Mouse (Mus musculus) hindbrain, embryonic 15.5 days (tissue): ENCODE data around the gene Olfr305. TPM values are rescaled to one million over a fixed set of nuclear protein-coding genes. Genes with fewer than 3 reads are reported as not detected.

ENCODE experiments used
- polyA plus RNA-seq: library from polyadenylated mRNA; unstranded; fragments of >200 nt; fragmentation: Nextera tagmentation; extraction: Ambion mirVana; gene quantifications from 2 replicates; pipeline ENCODE4 v1.2.1, GENCODE M21; 2015

Olfr305 gene
- polyA plus RNA-seq, 1 experiment from 2014 or later, result not detected

Other genes with a start within 250 kb of the Olfr305 start
- gene Vmn2r75, start 195.2 kb downstream of the Olfr305 start, polyA plus RNA-seq, result not detected in 2 replicates
- gene Vmn2r76, start 120.6 kb downstream of the Olfr305 start, polyA plus RNA-seq, result not detected in 2 replicates
- gene Olfr310, start 89.8 kb downstream of the Olfr305 start, polyA plus RNA-seq, result not detected in 2 replicates
- not detected in 2 replicates for gene Olfr309, start 53.2 kb downstream of the Olfr305 start, polyA plus RNA-seq
- gene Olfr308, start 41.3 kb downstream of the Olfr305 start, polyA plus RNA-seq, result not detected in 2 replicates
- not detected in 2 replicates for gene Olfr307, start 29.3 kb downstream of the Olfr305 start, polyA plus RNA-seq
- gene Olfr304, start 19.7 kb upstream of the Olfr305 start, polyA plus RNA-seq, result not detected in 2 replicates
- gene Olfr303, start 30.9 kb upstream of the Olfr305 start, polyA plus RNA-seq, result not detected in 2 replicates
- gene Olfr301, start 36.9 kb upstream of the Olfr305 start, polyA plus RNA-seq, result not detected in 2 replicates
- gene Olfr299, start 93.0 kb upstream of the Olfr305 start, polyA plus RNA-seq, result not detected in 2 replicates
- not detected in 2 replicates for gene Olfr298, start 125.6 kb upstream of the Olfr305 start, polyA plus RNA-seq
- not detected in 2 replicates for gene Olfr297, start 153.0 kb upstream of the Olfr305 start, polyA plus RNA-seq
- not detected in 2 replicates for gene Olfr295, start 216.9 kb upstream of the Olfr305 start, polyA plus RNA-seq
- not detected in 2 replicates for gene Olfr294, start 249.7 kb upstream of the Olfr305 start, polyA plus RNA-seq